Mouse (Mus musculus): ENCODE data around the gene Radil.

DNA sequence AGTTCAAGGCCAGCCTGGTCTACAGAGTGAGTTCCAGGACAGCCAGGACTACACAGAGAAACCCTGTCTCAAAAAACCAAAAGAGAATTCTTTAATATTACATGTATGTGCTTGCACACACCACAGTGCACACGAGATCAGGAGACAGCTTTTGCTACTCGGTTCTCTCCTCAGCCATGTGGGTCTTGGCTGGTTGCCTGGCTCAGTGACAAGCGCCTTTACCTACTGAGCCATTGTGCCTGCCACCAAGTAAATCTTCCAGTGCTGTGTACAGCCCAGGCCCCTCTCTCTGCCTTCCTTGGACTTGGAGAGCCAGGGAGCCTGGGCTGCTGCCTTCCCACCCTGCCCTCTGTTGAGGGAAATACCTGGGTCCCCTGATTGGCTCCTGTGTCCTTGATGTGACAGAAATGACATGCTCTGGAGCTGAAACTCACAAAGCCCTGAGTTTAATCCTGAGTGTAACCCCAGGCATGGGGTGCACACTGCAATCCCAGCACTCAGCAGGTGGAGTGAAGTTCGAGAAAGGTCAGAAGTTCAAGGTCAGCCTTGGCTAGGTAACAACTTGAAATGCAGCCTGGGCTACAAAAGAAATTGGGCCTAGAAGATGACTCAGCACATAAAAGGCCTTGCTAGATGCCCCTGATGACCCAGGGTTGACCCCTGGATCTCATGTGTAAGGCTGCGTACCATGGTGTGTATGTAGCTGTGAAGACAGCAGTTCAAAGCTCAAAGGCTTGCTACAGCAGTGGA lies 72.9 kb downstream of the Radil start:
- TF ChIP-seq CTCF (IDR thresholded peaks at IDR 0.05; ENCODE audit: borderline replicate concordance, insufficient read depth, low read depth, low read length) = no peak
- no peak for TF ChIP-seq POLR2A (IDR thresholded peaks at IDR 0.05; ENCODE audit: borderline replicate concordance, insufficient read depth, low read length)
